Mouse (Mus musculus) spleen, adult 12 weeks (tissue): ENCODE data around the gene Ncf1.

Experiments used
- DNase-seq: peaks from one replicate; pipeline ENCODE4 v3.0.0; 2022; ENCODE audit warnings: low spot score

The Ncf1 gene

GRCm38 (mm10) chr5:134206721-134207120 lies 22.7 kb downstream of the Ncf1 start:
- no peak for DNase-seq

DNA sequence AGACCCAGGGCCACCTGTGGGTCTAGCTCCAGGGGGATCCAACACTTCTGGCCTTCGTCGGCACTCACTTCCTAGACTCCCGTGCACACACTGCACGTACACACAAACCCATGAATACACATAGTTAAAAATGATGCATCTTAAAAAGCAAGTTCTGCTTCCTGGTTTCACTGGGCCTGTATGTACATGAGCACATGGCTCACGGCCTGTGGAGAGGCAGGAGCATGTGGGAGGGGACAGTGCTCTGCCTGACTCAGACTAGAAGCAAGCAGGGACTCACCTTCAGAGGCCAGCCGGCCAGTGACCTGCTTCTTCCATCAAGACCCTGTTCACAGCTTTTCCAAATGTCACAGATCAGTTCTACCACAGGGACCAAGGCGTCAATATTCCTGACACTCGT lies 35.8 kb downstream of the Ncf1 start:
- no peak for DNase-seq

DNA sequence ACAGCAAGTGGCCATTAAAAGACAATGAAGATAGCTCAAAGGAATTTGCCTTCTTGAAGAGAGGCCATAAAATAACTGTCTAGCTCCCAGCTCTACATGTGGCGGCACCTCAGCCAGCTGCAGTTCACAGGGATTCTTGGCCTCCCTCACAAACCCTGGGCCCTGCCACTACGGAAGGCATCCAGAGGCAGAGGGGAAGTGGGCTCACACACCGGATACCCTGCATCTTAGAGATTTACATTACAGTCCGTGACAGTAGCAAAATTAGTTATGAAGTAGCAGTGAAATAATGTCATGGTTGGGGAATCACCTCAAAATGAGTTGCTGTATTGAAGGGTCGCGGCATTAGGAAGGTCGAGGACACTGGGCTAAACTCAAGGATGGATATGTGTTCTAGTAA lies 40.9 kb downstream of the Ncf1 start:
- DNase-seq: no peak

DNA sequence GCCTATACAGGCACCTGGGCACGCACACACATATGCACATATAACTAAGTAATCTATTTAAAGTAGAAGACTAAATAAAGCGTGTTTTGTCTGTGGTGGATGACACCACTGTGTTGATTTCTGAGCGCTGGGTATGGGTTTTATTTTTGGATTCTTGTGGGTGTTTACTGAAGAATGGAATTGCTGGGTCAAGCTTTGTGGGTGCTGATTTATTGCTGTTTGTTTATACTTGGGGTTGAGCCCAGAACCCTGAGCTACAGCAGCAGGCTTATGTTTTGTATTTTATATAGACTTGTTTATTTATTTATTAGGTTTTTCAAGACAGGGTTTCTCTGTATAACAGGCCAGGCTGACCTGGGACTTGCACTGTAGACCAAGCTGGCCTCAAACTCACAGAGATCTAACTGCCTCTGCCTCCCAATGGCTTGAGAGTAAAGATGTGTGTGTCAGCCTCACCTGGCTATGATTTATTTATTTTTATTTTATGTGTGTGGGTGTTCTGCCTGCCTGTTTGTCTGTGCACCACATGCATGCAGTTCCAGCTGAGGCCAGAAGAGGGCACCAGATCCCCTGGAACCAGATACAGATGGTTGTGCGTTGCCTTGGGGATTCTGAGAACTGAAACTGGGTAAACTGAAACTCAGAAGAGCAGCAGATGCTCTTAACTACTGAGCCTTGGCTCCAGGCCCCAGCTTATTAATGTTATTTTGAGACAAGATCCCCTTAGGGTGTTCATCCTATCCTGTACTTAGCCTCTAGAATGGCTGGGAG lies 42.3 kb downstream of the Ncf1 start:
- DNase-seq: peak; percentile 66

- DNase-seq: no peak
Observed at GRCm38 (mm10) chr5:134186059-134186458, 43.4 kb downstream of the Ncf1 start.

- DNase-seq: peak; percentile 97
Observed at GRCm38 (mm10) chr5:134183880-134184808, 45.3 kb downstream of the Ncf1 start, which contains the start of gene Gtf2ird2. Gtf2ird2 (plus strand) TSS chr5:134184019.

GRCm38 (mm10) chr5:134183162-134183561 lies 46.3 kb downstream of the Ncf1 start:
- no peak for DNase-seq

DNA sequence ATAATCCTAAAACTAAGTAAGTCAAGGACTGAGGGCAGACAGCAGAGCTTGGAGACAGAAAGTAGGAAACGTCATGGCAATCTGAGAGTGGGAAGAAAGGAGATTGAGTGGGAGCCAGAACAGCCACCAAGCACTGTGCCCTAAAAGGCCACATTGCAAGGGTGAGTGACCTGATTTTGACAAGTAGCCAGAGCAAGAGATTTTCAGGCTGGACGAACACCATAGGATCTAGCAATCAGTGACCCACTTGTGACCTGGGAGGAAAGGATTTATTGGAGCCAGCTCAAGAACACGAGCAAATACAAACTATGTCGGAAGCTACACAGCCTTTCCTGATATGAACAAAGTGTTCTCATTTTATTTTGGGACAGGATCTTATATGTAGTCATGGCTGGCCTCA lies 46.7 kb downstream of the Ncf1 start:
- no peak for DNase-seq

- DNase-seq: no peak
Observed at GRCm38 (mm10) chr5:134182172-134182571, 47.3 kb downstream of the Ncf1 start.

GRCm38 (mm10) chr5:134179871-134180270 lies 49.6 kb downstream of the Ncf1 start:
- peak; percentile 69 for DNase-seq

- DNase-seq: no peak
Observed at GRCm38 (mm10) chr5:134178536-134178935, 50.9 kb downstream of the Ncf1 start.

- peak; percentile 68 for DNase-seq
Observed at GRCm38 (mm10) chr5:134176169-134176881, 53.1 kb downstream of the Ncf1 start, which contains the start of gene Rcc1l. Rcc1l (minus strand) TSS chr5:134176774.

DNA sequence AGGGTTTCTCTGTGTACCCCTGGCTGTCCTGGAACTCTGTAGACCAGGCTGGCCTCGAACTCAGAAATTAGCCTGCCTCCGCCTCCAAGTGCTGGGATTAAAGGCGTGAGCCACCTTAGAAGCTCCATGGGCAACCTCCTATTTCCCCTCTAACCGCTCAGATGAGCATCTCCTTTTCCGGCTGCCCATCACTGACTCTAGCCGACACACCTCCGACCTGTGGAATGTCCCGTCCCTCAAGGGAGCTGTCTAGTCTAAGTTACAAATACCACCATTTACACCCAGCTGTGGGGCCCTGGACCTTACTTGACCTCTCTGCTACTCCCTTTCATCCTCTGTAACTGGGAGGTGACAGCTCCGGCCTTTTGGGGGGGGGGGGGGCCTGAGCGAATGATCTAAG lies 53.7 kb downstream of the Ncf1 start:
- DNase-seq: no peak

GRCm38 (mm10) chr5:134173206-134173605 lies 56.2 kb downstream of the Ncf1 start:
- DNase-seq: peak; percentile 16

DNA sequence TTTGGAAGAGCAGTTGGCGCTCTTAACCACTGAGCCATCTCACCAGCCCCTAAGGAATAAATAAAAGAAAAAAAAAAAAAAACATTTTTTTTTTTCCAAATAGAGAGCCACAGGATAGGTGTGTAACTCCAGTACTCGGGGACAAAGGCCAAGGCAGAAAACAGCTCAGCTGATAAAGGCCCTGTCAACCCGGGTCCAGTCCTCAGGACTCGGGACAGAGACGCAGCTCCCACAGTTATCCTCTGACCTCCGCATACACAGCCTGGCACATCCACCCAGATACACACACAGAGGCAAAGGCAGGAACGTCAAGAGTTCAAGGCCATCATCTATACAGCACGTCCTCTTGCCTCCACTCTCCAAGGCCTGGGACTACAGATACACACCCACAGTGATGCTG lies 59.3 kb downstream of the Ncf1 start:
- DNase-seq: no peak
